Mouse (Mus musculus) neural tube, embryonic 11.5 days (tissue): ENCODE data around the gene Cuzd1. TPM values are rescaled to one million over a fixed set of nuclear protein-coding genes. Genes with fewer than 3 reads are reported as not detected.

ENCODE experiments used
- ATAC-seq: fragments of 200-750 bp; cut with Nextera tagmentation; 2 replicates; pipeline ENCODE4 v1.8.0; 2017; ENCODE audit warnings: moderate number of reproducible peaks, mild to moderate bottlenecking, moderate TSS enrichment, moderate library complexity; ENCODE audit not compliant: insufficient read depth, low FRiP score, low TSS enrichment
- DNase-seq: peaks from one replicate; pipeline ENCODE4 v3.0.0-alpha.2; 2015; ENCODE audit warnings: low spot score
- H3K27ac ChIP-seq: fragments of 300-500 bp; sonication (generic); 2 replicates; pipeline ENCODE4 v1.5.1; 2014; ENCODE audit warnings: low read depth, mild to moderate bottlenecking, low read length
- H3K27me3 ChIP-seq: fragments of 300-500 bp; sonication (generic); 2 replicates; pipeline ENCODE4 v1.6.1; 2014; ENCODE audit warnings: mild to moderate bottlenecking, low read length, mixed read lengths; ENCODE audit not compliant: control insufficient read depth, insufficient read depth
- H3K36me3 ChIP-seq: fragments of 300-500 bp; sonication (generic); 2 replicates; pipeline ENCODE4 v1.6.1; 2014; ENCODE audit warnings: mild to moderate bottlenecking, low read length, moderate library complexity, mixed read lengths; ENCODE audit not compliant: control insufficient read depth, insufficient read depth
- H3K4me1 ChIP-seq: fragments of 300-500 bp; sonication (generic); 2 replicates; pipeline ENCODE4 v1.6.1; 2014; ENCODE audit warnings: low read length, mixed read lengths; ENCODE audit not compliant: control insufficient read depth, insufficient read depth
- H3K4me2 ChIP-seq: fragments of 300-500 bp; sonication (generic); 2 replicates; pipeline ENCODE4 v1.6.1; 2014; ENCODE audit warnings: low read depth, mild to moderate bottlenecking, moderate library complexity
- H3K4me3 ChIP-seq: fragments of 300-500 bp; sonication (generic); 2 replicates; pipeline ENCODE4 v1.5.1; 2014; ENCODE audit warnings: low read depth, low read length
- H3K9ac ChIP-seq: fragments of 300-500 bp; sonication (generic); 2 replicates; pipeline ENCODE4 v1.6.1; 2014; ENCODE audit warnings: mild to moderate bottlenecking, low read length
- H3K9me3 ChIP-seq: fragments of 300-500 bp; sonication (generic); 2 replicates; pipeline ENCODE4 v1.6.1; 2016; ENCODE audit warnings: low read length; ENCODE audit not compliant: control insufficient read depth
- WGBS: fragments of 180-500 bp; shearing (Covaris S2); extraction: QIAGEN DNeasy Blood & Tissue Kit; methylation state at CpG from one replicate; pipeline ENCODE4 v1.1.7; 2014; 5-methylcytosine and 5-hydroxymethylcytosine counted together
- polyA plus RNA-seq: library from polyadenylated mRNA; unstranded; fragments of >200 nt; fragmentation: Nextera tagmentation; extraction: Ambion mirVana; gene quantifications from 2 replicates; pipeline ENCODE4 v1.2.1, GENCODE M21; 2014

Gene Cuzd1
- polyA plus RNA-seq, 1 experiment from 2014 or later, result not detected

DNA sequence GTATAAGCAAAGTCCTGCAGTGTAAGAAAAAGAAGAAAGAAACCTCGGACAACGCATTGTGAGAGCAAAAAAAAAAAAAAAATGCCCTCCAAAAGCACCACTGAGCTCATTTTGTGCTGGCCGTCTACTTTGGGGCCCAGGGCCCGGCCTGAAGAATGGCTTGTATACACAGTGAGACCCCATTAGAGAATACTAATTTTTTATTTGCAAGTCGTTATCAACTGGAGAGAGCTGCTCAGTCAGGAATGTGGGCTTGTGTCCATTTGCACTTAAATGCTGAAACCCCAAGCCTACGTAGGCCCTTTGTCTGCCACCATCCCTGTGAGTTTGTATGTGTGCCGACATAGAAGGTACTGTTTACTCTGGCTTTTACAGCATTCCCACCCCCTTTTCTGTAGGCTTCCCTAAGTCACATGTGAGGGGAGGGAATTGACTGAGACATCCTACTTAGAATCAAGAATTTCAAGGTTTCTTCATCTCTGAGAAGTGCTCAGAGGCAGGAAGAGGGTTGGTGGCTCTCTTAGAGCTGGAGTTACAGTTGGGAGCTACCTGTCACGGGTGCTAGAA is 15.5 kb upstream of the Cuzd1 start:
- no peak for DNase-seq
- ATAC-seq, result no peak
- Histone ChIP-seq H3K9me3 (no peaks in the 10 kb centered on the region), H3K4me1 (no peaks in the 10 kb centered on the region), H3K4me3 (no peak overlapping the region), H3K36me3 (peaks cover 5% of the 10 kb centered on the region; the same call in 1 of the 2 replicates), H3K27me3 (no peaks in the 10 kb centered on the region), H3K9ac (no peak overlapping the region), H3K4me2 (no peak overlapping the region), H3K27ac (no peak overlapping the region)
- 58% methylated on average over 8 of the region's 8 CpGs for WGBS

DNA sequence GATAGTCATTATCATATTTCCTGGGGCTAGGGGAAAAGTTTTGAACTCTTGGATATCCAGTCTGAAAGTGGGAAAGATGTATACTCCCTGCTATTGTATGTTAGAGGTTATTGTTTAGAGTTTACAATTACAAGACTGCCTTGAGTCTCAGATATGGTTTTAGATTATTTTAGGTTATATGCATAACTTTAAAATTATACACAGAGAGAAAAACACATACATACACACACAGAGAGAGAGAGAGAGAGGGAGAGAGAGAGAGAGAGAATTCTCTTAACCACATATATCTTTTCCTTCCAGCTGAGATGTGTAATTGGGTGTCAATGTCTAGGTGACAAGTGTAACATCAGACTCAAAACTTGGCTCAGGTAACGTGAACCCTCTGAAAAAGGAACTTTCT is 11.5 kb upstream of the Cuzd1 start, which contains the start of gene Fam24a:
TSS of gene Fam24a (plus strand) at position 301 of the 400 bp plus-strand sequence.
- Histone ChIP-seq H3K4me3 (no peak within 1 kb of the TSS), H3K27ac (no peak within 1 kb of the TSS), H3K36me3 (peaks cover 2% of the 10 kb centered on the region; the same call in 1 of the 2 replicates), H3K27me3 (no peaks in the 10 kb centered on the region), H3K9ac (no peak within 1 kb of the TSS), H3K4me1 (no peaks in the 10 kb centered on the region), H3K4me2 (no peak within 1 kb of the TSS), H3K9me3 (no peaks in the 10 kb centered on the region)
- ATAC-seq (no peak), DNase-seq (no peak)
- 51% methylated on average over 1 of the region's 1 CpGs for WGBS

DNA sequence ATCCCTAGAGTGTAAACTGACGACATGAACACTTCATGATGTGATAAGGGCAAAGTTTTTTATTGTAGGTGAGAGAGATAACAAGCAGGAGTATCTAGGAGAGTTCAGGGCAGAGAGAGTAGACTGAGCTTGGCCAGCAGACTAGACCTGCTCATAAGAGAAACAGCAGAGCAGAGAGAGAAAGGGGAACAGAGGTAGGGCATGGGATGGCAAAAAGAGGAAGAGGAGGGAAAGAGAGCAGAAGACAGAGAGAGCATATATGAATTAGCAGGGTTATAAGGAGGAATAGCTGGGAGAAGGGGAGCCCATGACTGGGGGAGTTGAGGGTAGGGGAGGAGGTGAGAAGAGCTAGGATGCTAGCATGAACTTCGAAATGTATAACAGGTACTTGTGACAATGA is 9.6 kb upstream of the Cuzd1 start:
- DNase-seq (no peak), ATAC-seq (no peak)

DNA sequence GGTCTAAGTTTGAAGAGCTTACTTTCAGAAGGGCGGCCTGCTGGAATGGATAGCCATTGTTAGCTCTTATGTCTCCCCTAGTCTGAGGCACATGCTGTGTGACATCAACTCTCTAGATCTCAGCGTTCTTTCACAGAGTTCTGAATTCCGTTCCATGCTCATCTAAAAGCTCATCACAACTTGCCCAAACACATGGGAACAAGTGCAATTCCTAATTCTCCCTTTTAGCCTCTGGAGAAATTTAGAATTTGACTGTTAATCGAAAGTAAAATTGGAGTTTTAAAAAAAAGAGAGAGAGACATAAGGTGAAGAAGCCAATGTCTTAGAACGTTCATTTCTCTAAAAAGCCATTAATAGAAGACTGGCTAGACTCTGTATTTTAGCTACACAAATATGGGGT is 7.3 kb upstream of the Cuzd1 start, which contains the start of gene Fam24b:
TSS of gene Fam24b (minus strand) at position 101 of the 400 bp plus-strand sequence.
- H3K9ac ChIP-seq, result no peak within 1 kb of the TSS
- H3K4me1 ChIP-seq, result no peaks in the 10 kb centered on the region
- H3K9me3 ChIP-seq, result no peaks in the 10 kb centered on the region
- no peaks in the 10 kb centered on the region for H3K27me3 ChIP-seq
- H3K4me2 ChIP-seq, result no peak within 1 kb of the TSS
- ATAC-seq (no peak), DNase-seq (no peak)
- no peak within 1 kb of the TSS for H3K27ac ChIP-seq
- H3K36me3 ChIP-seq, result no peaks in the 10 kb centered on the region
- H3K4me3 ChIP-seq, result no peak within 1 kb of the TSS
- 94% methylated on average over 5 of the region's 5 CpGs for WGBS

More for the DNA sequence above, 9.6 kb upstream of the Cuzd1 start:
- Histone ChIP-seq H3K4me1 (no peaks in the 10 kb centered on the region), H3K27ac (no peak overlapping the region), H3K27me3 (no peaks in the 10 kb centered on the region), H3K9ac (no peak overlapping the region), H3K9me3 (no peaks in the 10 kb centered on the region), H3K4me3 (no peak overlapping the region), H3K36me3 (no peaks in the 10 kb centered on the region), H3K4me2 (no peak overlapping the region)
- WGBS, result 78% methylated on average over 2 of the region's 2 CpGs

DNA sequence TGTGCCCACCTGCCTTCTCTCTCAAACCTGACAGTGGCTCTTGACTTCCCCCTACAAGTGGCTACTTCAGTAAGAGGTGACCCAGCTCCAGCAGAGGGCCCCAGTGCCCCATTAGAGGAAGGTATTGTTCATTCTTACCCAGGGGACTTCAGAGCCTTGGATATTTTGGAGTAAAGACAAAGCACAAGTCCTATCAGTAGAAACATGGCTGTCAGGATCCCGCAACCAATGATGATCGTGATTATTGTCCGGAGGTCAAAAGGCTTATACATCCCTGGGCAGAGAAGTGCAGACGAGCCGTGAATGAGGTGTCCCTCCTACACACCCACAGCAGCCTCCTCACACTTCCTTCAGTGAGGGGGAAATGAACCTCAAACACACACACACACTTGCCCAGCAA is 5.0 kb upstream of the Cuzd1 start:
- DNase-seq (no peak), ATAC-seq (no peak)
- Histone ChIP-seq H3K4me1 (no peaks in the 10 kb centered on the region), H3K27me3 (no peaks in the 10 kb centered on the region), H3K4me3 (no peak overlapping the region), H3K4me2 (no peak overlapping the region), H3K9me3 (no peaks in the 10 kb centered on the region), H3K27ac (no peak overlapping the region), H3K36me3 (no peaks in the 10 kb centered on the region), H3K9ac (no peak overlapping the region)
- WGBS, result 92% methylated on average over 5 of the region's 5 CpGs

DNA sequence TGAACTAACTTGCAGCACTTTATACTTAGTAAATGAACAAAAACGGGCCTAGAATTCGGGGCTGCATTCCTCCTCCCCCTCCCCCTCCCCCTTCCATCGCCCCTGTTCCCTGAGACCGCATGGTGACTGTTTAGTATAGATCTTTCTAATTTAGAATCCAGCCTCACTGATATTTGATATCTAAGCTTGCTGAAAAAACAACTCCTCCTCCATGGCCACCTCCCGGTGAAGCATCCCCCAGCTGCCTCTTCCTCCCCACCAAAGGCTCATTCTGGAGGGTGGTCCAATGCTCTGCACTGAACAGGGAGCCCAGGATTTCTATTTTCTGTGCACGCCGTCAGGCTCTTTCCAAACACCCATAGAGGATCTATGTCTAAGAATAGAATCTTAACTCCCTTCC is 3.8 kb downstream of the Cuzd1 start:
- Histone ChIP-seq H3K27ac (no peak overlapping the region), H3K9ac (no peak overlapping the region), H3K36me3 (no peaks in the 10 kb centered on the region), H3K4me1 (no peaks in the 10 kb centered on the region), H3K27me3 (no peaks in the 10 kb centered on the region), H3K4me3 (no peak overlapping the region), H3K9me3 (no peaks in the 10 kb centered on the region), H3K4me2 (no peak overlapping the region)
- WGBS, result 74% methylated on average over 5 of the region's 7 CpGs
- no peak for DNase-seq
- no peak for ATAC-seq

DNA sequence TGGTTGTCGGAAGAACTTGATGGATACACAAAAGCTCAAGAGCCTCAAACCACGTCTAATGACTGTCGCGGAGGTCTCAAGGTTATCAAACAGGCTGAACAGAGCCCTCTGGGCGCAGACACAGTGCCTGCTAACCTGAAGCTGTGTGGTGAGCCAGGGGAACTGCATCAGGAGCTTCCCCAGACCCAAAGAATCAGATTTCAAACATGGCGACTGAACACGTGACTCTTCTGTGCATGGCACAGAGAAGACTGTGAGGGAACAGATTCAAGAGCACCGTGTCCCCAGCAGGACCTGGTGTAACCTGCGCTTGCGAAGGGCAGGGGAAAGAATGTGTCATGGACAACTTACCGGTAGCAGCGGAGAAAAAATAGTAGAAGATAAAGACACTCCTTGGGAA is 4.5 kb downstream of the Cuzd1 start:
- Histone ChIP-seq H3K27ac (no peak overlapping the region), H3K9ac (no peak overlapping the region), H3K36me3 (no peaks in the 10 kb centered on the region), H3K4me3 (no peak overlapping the region), H3K4me1 (no peaks in the 10 kb centered on the region), H3K4me2 (no peak overlapping the region), H3K27me3 (no peaks in the 10 kb centered on the region), H3K9me3 (no peaks in the 10 kb centered on the region)
- WGBS, result 74% methylated on average over 12 of the region's 12 CpGs
- no peak for DNase-seq
- ATAC-seq, result no peak

DNA sequence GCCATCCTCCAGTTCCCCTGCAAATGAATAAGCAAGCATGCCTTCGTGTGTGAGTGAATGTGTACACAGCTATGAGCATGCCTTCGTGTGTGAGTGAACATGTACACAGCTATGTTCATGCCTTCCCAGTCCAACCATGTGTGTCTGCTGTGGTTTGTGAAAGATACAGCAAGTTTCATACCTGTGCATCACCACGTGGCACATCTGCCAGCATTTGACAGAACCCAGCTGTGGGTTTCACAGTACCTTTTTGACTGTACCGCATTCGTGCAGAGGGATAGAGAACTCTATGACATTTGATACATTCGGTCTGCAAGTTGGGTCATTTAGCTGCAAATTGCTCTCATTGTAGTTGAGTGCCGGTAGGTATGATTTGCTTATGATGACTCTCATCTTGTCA is 7.6 kb downstream of the Cuzd1 start:
- Histone ChIP-seq H3K4me2 (no peak overlapping the region), H3K27ac (no peak overlapping the region), H3K36me3 (no peaks in the 10 kb centered on the region), H3K4me1 (no peaks in the 10 kb centered on the region), H3K4me3 (no peak overlapping the region), H3K27me3 (no peaks in the 10 kb centered on the region), H3K9ac (no peak overlapping the region), H3K9me3 (no peaks in the 10 kb centered on the region)
- no peak for ATAC-seq
- DNase-seq, result no peak
- WGBS, result 88% methylated on average over 7 of the region's 7 CpGs

DNA sequence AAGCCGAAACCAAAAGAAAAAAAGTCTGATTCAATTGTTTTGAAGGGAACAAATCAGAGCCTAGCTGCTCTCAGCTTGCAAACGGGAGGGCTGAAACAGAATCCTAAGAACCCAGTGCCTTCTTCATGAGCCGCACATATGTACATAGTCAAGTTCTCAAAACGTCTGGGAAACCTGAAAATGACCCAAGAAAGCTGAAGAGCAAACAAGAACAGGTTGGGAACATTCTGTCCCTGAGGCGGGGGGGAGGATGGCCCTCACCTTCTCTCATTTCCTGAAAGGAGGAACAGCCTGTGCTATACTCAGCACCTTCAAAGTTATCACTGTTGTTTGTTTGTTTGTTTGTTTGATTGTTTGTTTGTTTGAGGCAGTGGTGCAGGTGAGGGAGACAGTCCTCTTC is 15.4 kb downstream of the Cuzd1 start:
- ATAC-seq, result no peak
- 83% methylated on average over 5 of the region's 5 CpGs for WGBS

More for the DNA sequence above, 15.4 kb downstream of the Cuzd1 start:
- Histone ChIP-seq H3K4me2 (no peak overlapping the region), H3K27ac (no peak overlapping the region), H3K4me1 (no peaks in the 10 kb centered on the region), H3K27me3 (no peaks in the 10 kb centered on the region), H3K4me3 (no peak overlapping the region), H3K36me3 (no peaks in the 10 kb centered on the region), H3K9ac (no peak overlapping the region), H3K9me3 (no peaks in the 10 kb centered on the region)
- no peak for DNase-seq
